Mouse (Mus musculus): ENCODE measurements around the gene Bcl9. TPM values are rescaled to one million over a fixed set of nuclear protein-coding genes. Genes with fewer than 3 reads are reported as not detected.
A peak's percentile ranks its signal among the peaks of the same experiment; 100 is the strongest.

Gene Bcl9
- polyA plus RNA-seq, 1 experiment from 2014 or later = 43.7 TPM

GRCm38 (mm10) chr3:97223261-97223660 is 74.5 kb downstream of the Bcl9 start:
- Histone ChIP-seq H3K4me1 (replicated peaks; ENCODE audit: insufficient read depth, low read length) (no peaks in the 10 kb centered on the region), H3K4me2 (ENCODE audit: low read length) (no peak overlapping the region), H3K36me3 (ENCODE audit: insufficient read depth, low read length) (peaks cover 20% of the 10 kb centered on the region), H3K9ac (ENCODE audit: low read depth, low read length) (no peak overlapping the region), H3K9me3 (replicated peaks; ENCODE audit: low read length) (no peaks in the 10 kb centered on the region), H3K4me3 (replicated peaks; ENCODE audit: low read depth, low read length) (no peak overlapping the region), H3K27ac (no peak overlapping the region), H3K27me3 (ENCODE audit: insufficient read depth, low read length) (no peaks in the 10 kb centered on the region)
- ATAC-seq (replicated peaks; ENCODE audit: low FRiP score, low read depth) (no peak), DNase-seq (ENCODE audit: low spot score) (no peak)
- no peak for TF ChIP-seq CTCF (IDR thresholded peaks at IDR 0.05; ENCODE audit: low read depth)
- WGBS = 85% methylated on average over 9 of the region's 9 CpGs

DNA sequence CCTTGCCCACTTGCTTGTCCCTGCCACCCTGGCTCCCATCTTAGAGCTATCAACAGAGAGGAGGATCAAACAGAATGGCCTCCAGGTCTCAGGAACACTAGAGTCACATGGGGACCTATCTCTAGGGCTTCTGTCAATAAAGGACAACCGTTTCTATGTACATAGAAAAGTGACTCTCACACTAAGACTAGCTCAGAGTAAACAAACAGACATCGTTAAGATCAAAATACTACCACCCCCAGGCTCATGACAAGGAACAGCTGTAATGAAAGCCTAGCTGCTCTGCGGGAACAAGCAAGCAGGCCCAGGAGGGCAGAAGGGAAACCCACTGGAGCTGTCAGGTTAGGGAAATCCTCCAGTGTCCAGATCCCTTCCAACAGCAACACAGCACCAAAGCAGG is 82.2 kb downstream of the Bcl9 start:
- 21% methylated on average over 3 of the region's 3 CpGs for WGBS
- Histone ChIP-seq H3K4me1 (replicated peaks; ENCODE audit: insufficient read depth, low read length) (no peaks in the 10 kb centered on the region), H3K27ac (no peak overlapping the region), H3K9me3 (replicated peaks; ENCODE audit: low read length) (no peaks in the 10 kb centered on the region), H3K36me3 (ENCODE audit: insufficient read depth, low read length) (peaks cover 62% of the 10 kb centered on the region), H3K9ac (ENCODE audit: low read depth, low read length) (no peak overlapping the region), H3K27me3 (ENCODE audit: insufficient read depth, low read length) (no peaks in the 10 kb centered on the region), H3K4me3 (replicated peaks; ENCODE audit: low read depth, low read length) (no peak overlapping the region), H3K4me2 (ENCODE audit: low read length) (no peak overlapping the region)
- peak; percentile 56 for DNase-seq (ENCODE audit: low spot score)
- no peak for ATAC-seq (replicated peaks; ENCODE audit: low FRiP score, low read depth)
- TF ChIP-seq CTCF (IDR thresholded peaks at IDR 0.05; ENCODE audit: low read depth) = no peak

DNA sequence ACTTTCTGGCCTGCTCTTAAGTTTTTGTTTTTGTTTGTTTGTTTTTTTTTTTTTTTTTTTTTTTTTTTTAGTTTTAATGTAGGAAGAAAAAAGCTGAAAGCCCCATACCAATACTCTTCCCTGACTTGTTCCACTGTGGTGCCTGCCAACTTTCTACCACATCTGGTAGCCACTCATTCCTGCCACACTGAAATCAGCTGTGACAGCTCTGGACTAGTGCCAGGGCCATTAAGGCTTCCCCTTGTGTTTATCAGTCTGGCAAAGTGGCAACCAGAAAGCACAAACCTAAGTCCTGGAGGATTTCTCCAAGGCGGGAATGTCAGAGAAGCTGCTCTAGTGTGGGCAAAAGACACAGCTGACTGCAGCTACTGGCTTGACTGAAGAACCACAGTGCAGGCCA is 83.3 kb downstream of the Bcl9 start:
- Histone ChIP-seq H3K36me3 (ENCODE audit: insufficient read depth, low read length) (peaks cover 68% of the 10 kb centered on the region), H3K9me3 (replicated peaks; ENCODE audit: low read length) (no peaks in the 10 kb centered on the region), H3K4me1 (replicated peaks; ENCODE audit: insufficient read depth, low read length) (no peaks in the 10 kb centered on the region), H3K9ac (ENCODE audit: low read depth, low read length) (no peak overlapping the region), H3K4me3 (replicated peaks; ENCODE audit: low read depth, low read length) (no peak overlapping the region), H3K27ac (no peak overlapping the region), H3K4me2 (ENCODE audit: low read length) (no peak overlapping the region), H3K27me3 (ENCODE audit: insufficient read depth, low read length) (no peaks in the 10 kb centered on the region)
- no peak for TF ChIP-seq CTCF (IDR thresholded peaks at IDR 0.05; ENCODE audit: low read depth)
- 75% methylated on average over 1 of the region's 1 CpGs for WGBS
- no peak for ATAC-seq (replicated peaks; ENCODE audit: low FRiP score, low read depth)
- DNase-seq (ENCODE audit: low spot score) = no peak

- H3K36me3 ChIP-seq (ENCODE audit: insufficient read depth, low read length) = peaks cover 68% of the 10 kb centered on the region
- H3K27me3 ChIP-seq (ENCODE audit: insufficient read depth, low read length) = no peaks in the 10 kb centered on the region
These were observed 83.8 kb downstream of the Bcl9 start for GRCm38 (mm10) chr3:97213871-97214270.

DNA sequence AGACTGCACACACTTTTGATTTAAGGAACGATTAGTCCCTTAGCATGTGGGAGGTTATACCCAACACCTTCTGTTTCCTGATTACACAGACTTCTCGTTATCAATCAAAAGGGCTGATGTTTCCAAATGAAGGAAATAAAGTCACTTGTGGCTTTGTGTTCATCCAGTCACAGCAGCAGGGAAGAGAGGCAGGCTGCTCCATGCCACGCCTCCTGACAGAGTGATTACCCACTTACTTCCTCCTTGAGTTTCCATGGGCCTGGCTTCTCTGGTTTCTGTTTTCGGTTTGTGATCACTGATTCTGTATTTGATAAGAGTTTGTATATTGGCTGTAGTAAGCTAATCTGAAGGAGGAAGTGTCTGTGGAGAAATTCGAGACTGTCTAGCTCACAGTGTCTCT is 86.5 kb downstream of the Bcl9 start:
- no peaks in the 10 kb centered on the region for H3K27me3 ChIP-seq (ENCODE audit: insufficient read depth, low read length)
- no peak for ATAC-seq (replicated peaks; ENCODE audit: low FRiP score, low read depth)
- 62% methylated on average over 5 of the region's 5 CpGs for WGBS
- H3K4me3 ChIP-seq (replicated peaks; ENCODE audit: low read depth, low read length) = no peak overlapping the region
- no peak overlapping the region for H3K27ac ChIP-seq
- H3K4me2 ChIP-seq (ENCODE audit: low read length) = no peak overlapping the region
- H3K36me3 ChIP-seq (ENCODE audit: insufficient read depth, low read length) = peaks cover 87% of the 10 kb centered on the region
- TF ChIP-seq CTCF (IDR thresholded peaks at IDR 0.05; ENCODE audit: low read depth) = no peak
- H3K4me1 ChIP-seq (replicated peaks; ENCODE audit: insufficient read depth, low read length) = no peaks in the 10 kb centered on the region
- no peak for DNase-seq (ENCODE audit: low spot score)
- H3K9ac ChIP-seq (ENCODE audit: low read depth, low read length) = no peak overlapping the region
- no peaks in the 10 kb centered on the region for H3K9me3 ChIP-seq (replicated peaks; ENCODE audit: low read length)

More at GRCm38 (mm10) chr3:97213871-97214270, 83.8 kb downstream of the Bcl9 start:
- Histone ChIP-seq H3K4me2 (ENCODE audit: low read length) (no peak overlapping the region), H3K27ac (no peak overlapping the region), H3K9ac (ENCODE audit: low read depth, low read length) (no peak overlapping the region), H3K4me1 (replicated peaks; ENCODE audit: insufficient read depth, low read length) (no peaks in the 10 kb centered on the region), H3K4me3 (replicated peaks; ENCODE audit: low read depth, low read length) (no peak overlapping the region), H3K9me3 (replicated peaks; ENCODE audit: low read length) (no peaks in the 10 kb centered on the region)
- DNase-seq (ENCODE audit: low spot score) (no peak), ATAC-seq (replicated peaks; ENCODE audit: low FRiP score, low read depth) (no peak)
- no peak for TF ChIP-seq CTCF (IDR thresholded peaks at IDR 0.05; ENCODE audit: low read depth)
- WGBS = 87% methylated on average over 10 of the region's 10 CpGs

DNA sequence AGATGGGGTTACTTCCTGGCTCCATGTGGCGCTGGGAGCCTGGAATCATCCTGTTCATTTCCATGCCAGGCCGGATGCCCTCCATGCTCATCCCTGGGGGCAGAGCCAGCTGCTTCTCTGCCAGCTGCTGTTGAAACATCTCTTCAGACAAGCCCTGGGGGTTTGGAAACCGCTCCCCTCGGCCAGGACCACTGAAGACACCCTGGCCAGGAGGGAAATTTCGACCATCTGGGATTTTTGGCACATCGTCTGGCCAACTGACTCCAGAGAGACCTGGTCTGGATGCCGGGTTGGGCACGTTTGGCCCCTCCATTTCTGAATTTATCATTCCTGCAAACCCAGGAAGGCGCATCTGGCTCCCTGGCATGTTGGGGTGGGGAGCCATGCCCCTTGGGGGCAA is 88.4 kb downstream of the Bcl9 start:
- no peak overlapping the region for H3K4me2 ChIP-seq (ENCODE audit: low read length)
- WGBS = 84% methylated on average over 9 of the region's 9 CpGs
- H3K9ac ChIP-seq (ENCODE audit: low read depth, low read length) = no peak overlapping the region
- no peaks in the 10 kb centered on the region for H3K4me1 ChIP-seq (replicated peaks; ENCODE audit: insufficient read depth, low read length)
- H3K36me3 ChIP-seq (ENCODE audit: insufficient read depth, low read length) = peaks cover 85% of the 10 kb centered on the region
- H3K27ac ChIP-seq = no peak overlapping the region
- no peaks in the 10 kb centered on the region for H3K27me3 ChIP-seq (ENCODE audit: insufficient read depth, low read length)
- no peak for TF ChIP-seq CTCF (IDR thresholded peaks at IDR 0.05; ENCODE audit: low read depth)
- ATAC-seq (replicated peaks; ENCODE audit: low FRiP score, low read depth) = no peak
- no peaks in the 10 kb centered on the region for H3K9me3 ChIP-seq (replicated peaks; ENCODE audit: low read length)
- DNase-seq (ENCODE audit: low spot score) = no peak
- no peak overlapping the region for H3K4me3 ChIP-seq (replicated peaks; ENCODE audit: low read depth, low read length)

- Histone ChIP-seq H3K9me3 (replicated peaks; ENCODE audit: low read length) (no peaks in the 10 kb centered on the region), H3K4me3 (replicated peaks; ENCODE audit: low read depth, low read length) (no peak overlapping the region), H3K36me3 (ENCODE audit: insufficient read depth, low read length) (peaks cover 60% of the 10 kb centered on the region), H3K27ac (no peak overlapping the region), H3K4me2 (ENCODE audit: low read length) (no peak overlapping the region), H3K9ac (ENCODE audit: low read depth, low read length) (no peak overlapping the region), H3K4me1 (replicated peaks; ENCODE audit: insufficient read depth, low read length) (no peaks in the 10 kb centered on the region), H3K27me3 (ENCODE audit: insufficient read depth, low read length) (no peaks in the 10 kb centered on the region)
- DNase-seq (ENCODE audit: low spot score) (no peak), ATAC-seq (replicated peaks; ENCODE audit: low FRiP score, low read depth) (no peak)
- 57% methylated on average over 3 of the region's 3 CpGs for WGBS
- TF ChIP-seq CTCF (IDR thresholded peaks at IDR 0.05; ENCODE audit: low read depth) = no peak
These were observed 91.2 kb downstream of the Bcl9 start for GRCm38 (mm10) chr3:97206521-97206920.
